35 mouse cellular contexts compared by ENCODE assay signal in the genomic region with DNA sequence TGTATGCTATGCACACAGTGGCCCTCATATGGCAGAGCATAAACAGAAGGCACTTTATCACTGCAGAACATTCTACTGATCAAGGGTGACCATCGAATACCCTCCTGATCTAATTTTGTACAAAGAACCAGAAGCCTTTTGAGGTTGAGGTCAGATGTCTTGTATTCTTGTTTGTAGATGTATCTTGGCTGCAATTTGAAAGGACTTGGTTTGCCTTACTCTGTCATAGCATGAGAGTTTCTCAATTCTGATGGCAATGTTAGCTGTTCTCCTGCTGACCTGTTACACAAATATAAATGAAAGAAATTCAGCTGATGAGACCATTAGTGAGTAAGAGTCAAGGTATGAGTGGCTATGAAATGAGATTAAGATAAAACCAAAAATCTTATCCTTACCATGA.
"Had no signal": no experiment of that assay in that cellular context is flagged by ENCODE, and none has a peak within 500 bp of the region (broad histone marks: within the 10 kb centered on the region; RNA-seq: fewer than 3 reads in every experiment).

No protein-coding gene starts in this region.

- H3K27me3 ChIP-seq: heart, embryonic 12.5 days; heart, embryonic 13.5 days; heart, embryonic 15.5 days; hindbrain, embryonic 12.5 days; hindbrain, embryonic 13.5 days; intestine, embryonic 15.5 days; kidney, embryonic 15.5 days had no signal

- H3K4me3 ChIP-seq: heart, embryonic 10.5 days; heart, embryonic 12.5 days; heart, embryonic 13.5 days; heart, embryonic 15.5 days; hindbrain, embryonic 10.5 days; hindbrain, embryonic 12.5 days; hindbrain, embryonic 13.5 days; hindbrain, embryonic 15.5 days; intestine, embryonic 15.5 days; kidney, embryonic 15.5 days; layer of hippocampus, adult 2 months had no signal

- H3K36me3 ChIP-seq: heart, embryonic 10.5 days; heart, embryonic 12.5 days; heart, embryonic 13.5 days; heart, embryonic 15.5 days; hindbrain, embryonic 10.5 days; hindbrain, embryonic 12.5 days; hindbrain, embryonic 13.5 days; hindbrain, embryonic 15.5 days; intestine, embryonic 15.5 days; kidney, embryonic 15.5 days had no signal

- ATAC-seq: hindbrain, embryonic 16.5 days; hindbrain, postnatal 0 days; inflammation-experienced regulatory T-cells, adult 6 months; intestine, embryonic 15.5 days; intestine, embryonic 16.5 days; intestine, postnatal 0 days had no signal

- H3K27ac ChIP-seq: heart, embryonic 10.5 days; heart, embryonic 13.5 days; heart, embryonic 15.5 days; hindbrain, embryonic 10.5 days; hindbrain, embryonic 12.5 days; hindbrain, embryonic 13.5 days; hindbrain, embryonic 14.5 days; hindbrain, embryonic 15.5 days; hindbrain, postnatal 0 days; intestine, embryonic 15.5 days; kidney, embryonic 15.5 days; kidney, postnatal 0 days; layer of hippocampus, adult 2 months had no signal

- H3K4me2 ChIP-seq: heart, embryonic 11.5 days; heart, embryonic 12.5 days; heart, embryonic 13.5 days; heart, embryonic 15.5 days; hindbrain, embryonic 12.5 days; hindbrain, embryonic 13.5 days; hindbrain, embryonic 14.5 days; hindbrain, embryonic 15.5 days; intestine, embryonic 15.5 days; kidney, embryonic 15.5 days had no signal

- H3K4me1 ChIP-seq: heart, embryonic 10.5 days; heart, embryonic 12.5 days; heart, embryonic 13.5 days; heart, embryonic 15.5 days; hindbrain, embryonic 10.5 days; hindbrain, embryonic 12.5 days; hindbrain, embryonic 13.5 days; hindbrain, embryonic 15.5 days; intestine, embryonic 15.5 days; kidney, embryonic 15.5 days had no signal

- H3K9me3 ChIP-seq: heart, embryonic 10.5 days; heart, embryonic 12.5 days; heart, embryonic 13.5 days; heart, embryonic 15.5 days; hindbrain, embryonic 10.5 days; hindbrain, embryonic 12.5 days; hindbrain, embryonic 13.5 days; hindbrain, embryonic 15.5 days; intestine, embryonic 15.5 days; kidney, embryonic 15.5 days had no signal

- DNase-seq: heart, postnatal 10 days; heart, postnatal 14 days; heart, postnatal 36 days; heart, postnatal 4 days; kidney, adult 11 months; kidney, adult 18-20 months; kidney, adult 2 months; kidney, adult 8-10 months; kidney, adult 9 months; kidney, postnatal 10 days; kidney, postnatal 14 days; kidney, postnatal 25 days; kidney, postnatal 36 days; kidney, postnatal 4 days; layer of hippocampus, adult 9-11 months; layer of hippocampus, postnatal 36 days had no signal

- H3K9ac ChIP-seq: heart, embryonic 12.5 days; heart, embryonic 13.5 days; heart, embryonic 15.5 days; hindbrain, embryonic 12.5 days; hindbrain, embryonic 13.5 days; hindbrain, embryonic 14.5 days; hindbrain, embryonic 15.5 days; intestine, embryonic 15.5 days; kidney, embryonic 15.5 days had no signal
